12 mouse cellular contexts compared by ENCODE assay signal in genomic region chr6:51658360-51658759, GRCm38 (mm10).
A peak's percentile ranks its signal among the peaks of the same experiment; 100 is the strongest.
DNase-seq lines count a peak whose midpoint lies in the region; ATAC-seq and TF ChIP-seq lines count a peak whose summit lies in the region.
"Had no signal": no experiment of that assay in that cellular context is flagged by ENCODE, and none has a peak within 500 bp of the region (broad histone marks: within the 10 kb centered on the region; RNA-seq: fewer than 3 reads in every experiment).

No protein-coding gene starts in this region.

- 45% methylated on average over 8 of the region's 8 CpGs for WGBS in heart, embryonic 10.5 days
- 14% methylated on average over 8 of the region's 8 CpGs for WGBS in forebrain, embryonic 11.5 days
- 16% methylated on average over 8 of the region's 8 CpGs for WGBS in hindbrain, postnatal 0 days
- WGBS in midbrain, embryonic 16.5 days, result 6% methylated on average over 8 of the region's 8 CpGs

- H3K27me3 ChIP-seq in heart, embryonic 10.5 days (ENCODE audit: insufficient read depth, poor library complexity, severe bottlenecking), result no peaks in the 10 kb centered on the region
- H3K27me3 ChIP-seq in forebrain, embryonic 11.5 days (ENCODE audit: control insufficient read depth, insufficient read depth, low read length), result no peaks in the 10 kb centered on the region
- H3K27me3 ChIP-seq in hindbrain, postnatal 0 days (ENCODE audit: insufficient read depth, low read length), result no peaks in the 10 kb centered on the region
- H3K27me3 ChIP-seq in midbrain, embryonic 16.5 days (ENCODE audit: control insufficient read depth, insufficient read depth, low read depth, low read length), result no peaks in the 10 kb centered on the region
- H3K27me3 ChIP-seq: liver, embryonic 13.5 days had no signal

- H3K36me3 ChIP-seq in heart, embryonic 10.5 days, result no peaks in the 10 kb centered on the region
- H3K36me3 ChIP-seq in forebrain, embryonic 11.5 days (ENCODE audit: control insufficient read depth, insufficient read depth, low read length), result no peaks in the 10 kb centered on the region
- no peaks in the 10 kb centered on the region for H3K36me3 ChIP-seq in hindbrain, postnatal 0 days (ENCODE audit: insufficient read depth, low read length)
- H3K36me3 ChIP-seq in midbrain, embryonic 16.5 days (ENCODE audit: control insufficient read depth, insufficient read depth, low read length), result no peaks in the 10 kb centered on the region
- H3K36me3 ChIP-seq: liver, embryonic 13.5 days had no signal

- H3K27ac ChIP-seq in heart, embryonic 10.5 days, result peak overlapping the region; percentile 7; the same call in 1 of the 2 replicates
- H3K27ac ChIP-seq in forebrain, embryonic 11.5 days (ENCODE audit: low read depth, low read length), result peak overlapping the region; percentile 60
- H3K27ac ChIP-seq in hindbrain, postnatal 0 days, result peak overlapping the region; percentile 65; the same call in 1 of the 2 replicates
- peak overlapping the region; percentile 74 for H3K27ac ChIP-seq in midbrain, embryonic 16.5 days (ENCODE audit: low read length)
- H3K27ac ChIP-seq: liver, embryonic 13.5 days had no signal

- no peak for TF ChIP-seq CTCF in hindbrain, postnatal 0 days (IDR thresholded peaks at IDR 0.05; ENCODE audit: low read depth)

- no peak overlapping the region for H3K4me2 ChIP-seq in forebrain, embryonic 11.5 days (ENCODE audit: low read depth, low read length, severe bottlenecking)
- no peak overlapping the region for H3K4me2 ChIP-seq in hindbrain, postnatal 0 days (ENCODE audit: low read depth, low read length)
- no peak overlapping the region for H3K4me2 ChIP-seq in midbrain, embryonic 16.5 days (ENCODE audit: low read length)
- H3K4me2 ChIP-seq: liver, embryonic 13.5 days had no signal

- ATAC-seq in forebrain, embryonic 11.5 days (replicated peaks; ENCODE audit: low FRiP score), result no peak
- no peak for ATAC-seq in hindbrain, postnatal 0 days
- no peak for ATAC-seq in midbrain, embryonic 16.5 days
- no peak for ATAC-seq in granulocyte monocyte progenitor cell, adult 5-6 weeks (replicated peaks; ENCODE audit: poor library complexity, severe bottlenecking)

- no peak overlapping the region for H3K4me3 ChIP-seq in heart, embryonic 10.5 days
- no peak overlapping the region for H3K4me3 ChIP-seq in forebrain, embryonic 11.5 days (ENCODE audit: low read depth, low read length)
- no peak overlapping the region for H3K4me3 ChIP-seq in hindbrain, postnatal 0 days (ENCODE audit: low read length)
- no peak overlapping the region for H3K4me3 ChIP-seq in midbrain, embryonic 16.5 days (ENCODE audit: low read depth, low read length)
- H3K4me3 ChIP-seq: liver, embryonic 13.5 days had no signal

- DNase-seq in heart, embryonic 10.5 days (ENCODE audit: low spot score), result no peak
- DNase-seq in heart, adult 9 months (ENCODE audit: low spot score in 2 of 2), result no peak
- DNase-seq in forebrain, embryonic 11.5 days (ENCODE audit: low spot score), result no peak
- no peak for DNase-seq in hindbrain, postnatal 0 days (ENCODE audit: low spot score)
- DNase-seq in cerebellum, adult 9-11 months, result no peak
- no peak for DNase-seq in liver
- DNase-seq: kidney, adult 11 months; layer of hippocampus, adult 9-11 months; liver, embryonic 13.5 days; thymus, adult 18-20 months had no signal

- H3K4me1 ChIP-seq in heart, embryonic 10.5 days, result peaks cover 20% of the 10 kb centered on the region
- H3K4me1 ChIP-seq in forebrain, embryonic 11.5 days (replicated peaks; ENCODE audit: control insufficient read depth, insufficient read depth, low read length), result peaks cover 15% of the 10 kb centered on the region
- H3K4me1 ChIP-seq in hindbrain, postnatal 0 days (ENCODE audit: insufficient read depth, low read length), result peaks cover 16% of the 10 kb centered on the region; the same call in 1 of the 2 replicates
- peaks cover 23% of the 10 kb centered on the region for H3K4me1 ChIP-seq in midbrain, embryonic 16.5 days (ENCODE audit: control insufficient read depth, insufficient read depth, low read length)

- peak overlapping the region; percentile 7; the same call in 1 of the 2 replicates for H3K9ac ChIP-seq in forebrain, embryonic 11.5 days (ENCODE audit: low read length)
- no peak overlapping the region for H3K9ac ChIP-seq in hindbrain, postnatal 0 days (replicated peaks; ENCODE audit: low read length)
- H3K9ac ChIP-seq in midbrain, embryonic 16.5 days (ENCODE audit: low read depth, low read length), result no peak overlapping the region
- H3K9ac ChIP-seq: liver, embryonic 13.5 days had no signal

- H3K9me3 ChIP-seq in heart, embryonic 10.5 days, result no peaks in the 10 kb centered on the region
- no peaks in the 10 kb centered on the region for H3K9me3 ChIP-seq in forebrain, embryonic 11.5 days (ENCODE audit: control insufficient read depth, low read length)
- H3K9me3 ChIP-seq in hindbrain, postnatal 0 days (ENCODE audit: low read length), result no peaks in the 10 kb centered on the region
- no peaks in the 10 kb centered on the region for H3K9me3 ChIP-seq in midbrain, embryonic 16.5 days (replicated peaks; ENCODE audit: control insufficient read depth, low read length, poor library complexity, severe bottlenecking)

Comparison
In these comparisons a context has a peak if more than half of its experiments do, and no peak if none do; other contexts are left out.
1. H3K27ac ChIP-seq: peak in every context shown above with its lines; median percentile 74 in midbrain, embryonic 16.5 days; 65 in hindbrain, postnatal 0 days; 60 in forebrain, embryonic 11.5 days; 7 in heart, embryonic 10.5 days.